Mouse (Mus musculus): Measurements from ENCODE around the gene Katna1.

GRCm38 (mm10) chr10:7775421-7775820 lies 49.6 kb downstream of the Katna1 start:
- TF ChIP-seq FOSL1 (IDR thresholded peaks at IDR 0.05; ENCODE audit: insufficient read depth, low read length, poor library complexity, severe bottlenecking) (no peak), CTCF (IDR thresholded peaks at IDR 0.05; ENCODE audit: control insufficient read depth, insufficient read depth, insufficient read length) (no peak), CEBPB (IDR thresholded peaks at IDR 0.05; ENCODE audit: low read depth) (no peak)

All from C2C12 (cell line).